Mouse (Mus musculus): ENCODE data around the gene Flnb. TPM values are rescaled to one million over a fixed set of nuclear protein-coding genes. Genes with fewer than 3 reads are reported as not detected.

Gene Flnb
- polyA plus RNA-seq, 1 experiment from 2014 or later = 19.8 TPM

DNA sequence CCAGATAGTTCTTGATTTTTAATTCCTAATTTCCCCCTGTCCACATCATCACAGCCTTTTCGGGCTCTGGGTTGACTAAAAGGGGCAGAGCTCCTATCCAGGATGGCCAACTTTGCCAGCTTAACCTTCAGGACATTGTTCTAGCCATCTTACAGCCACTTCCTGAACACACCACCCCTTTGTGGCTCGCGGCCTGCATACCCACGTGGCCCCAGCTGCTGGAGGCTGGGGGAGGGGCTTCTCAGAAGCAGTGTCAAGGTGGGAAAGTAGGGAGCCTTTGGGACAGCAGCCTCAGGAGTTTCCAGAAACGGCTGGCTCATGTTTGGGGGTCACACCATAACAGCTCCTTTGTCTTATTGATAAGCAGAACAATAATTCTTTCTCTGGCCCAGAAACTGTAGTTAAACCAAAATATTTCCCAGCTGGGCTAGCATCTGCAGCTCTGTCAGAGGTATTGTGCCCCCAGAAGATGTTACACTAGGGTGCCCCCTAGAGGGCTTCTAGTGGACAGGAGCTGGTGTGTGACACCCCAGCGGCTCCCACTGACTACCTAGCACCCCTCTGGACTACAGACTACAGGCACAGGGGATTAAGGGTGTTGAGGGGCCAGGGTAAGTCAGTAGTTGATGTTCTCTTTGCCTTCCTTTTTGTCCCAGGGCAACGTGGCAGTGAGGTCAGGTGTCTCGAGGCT lies 126.7 kb downstream of the Flnb start:
- Histone ChIP-seq H3K9me3 (no peaks in the 10 kb centered on the region), H3K4me3 (no peak overlapping the region), H3K36me3 (peaks cover 77% of the 10 kb centered on the region), H3K27me3 (ENCODE audit: insufficient read depth, poor library complexity, severe bottlenecking) (no peaks in the 10 kb centered on the region), H3K27ac (peak overlapping the region; percentile 3; the same call in 1 of the 2 replicates), H3K4me1 (replicated peaks) (peaks cover 4% of the 10 kb centered on the region; the same call in 1 of the 2 replicates)
- WGBS = 61% methylated on average over 8 of the region's 8 CpGs
- no peak for DNase-seq (ENCODE audit: low spot score)

DNA sequence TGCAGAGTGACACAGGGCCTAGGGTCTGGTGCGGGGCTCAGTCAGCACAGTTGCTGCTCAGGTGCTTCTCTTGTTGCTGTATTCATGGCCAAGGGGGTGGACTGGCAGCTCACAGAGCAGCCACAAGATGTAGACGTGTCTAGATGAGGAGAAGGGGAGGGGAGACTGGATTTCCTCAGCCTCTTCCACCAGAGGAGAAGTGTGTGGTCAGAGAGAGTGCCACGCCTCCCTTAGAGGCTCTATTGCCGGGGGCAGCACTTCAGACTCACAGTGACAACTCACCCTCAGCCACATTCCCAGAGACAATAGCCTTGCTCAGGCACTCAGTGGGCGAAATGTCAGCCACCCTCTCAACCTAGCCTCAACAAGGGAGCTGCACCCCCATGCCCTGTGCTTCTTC lies 127.5 kb downstream of the Flnb start:
- no peak for DNase-seq (ENCODE audit: low spot score)
- no peaks in the 10 kb centered on the region for H3K27me3 ChIP-seq (ENCODE audit: insufficient read depth, poor library complexity, severe bottlenecking)
- WGBS = 87% methylated on average over 5 of the region's 5 CpGs
- peaks cover 81% of the 10 kb centered on the region for H3K36me3 ChIP-seq
- H3K27ac ChIP-seq = no peak overlapping the region
- H3K9me3 ChIP-seq = no peaks in the 10 kb centered on the region
- H3K4me3 ChIP-seq = no peak overlapping the region
- H3K4me1 ChIP-seq (replicated peaks) = peaks cover 4% of the 10 kb centered on the region; the same call in 1 of the 2 replicates

DNA sequence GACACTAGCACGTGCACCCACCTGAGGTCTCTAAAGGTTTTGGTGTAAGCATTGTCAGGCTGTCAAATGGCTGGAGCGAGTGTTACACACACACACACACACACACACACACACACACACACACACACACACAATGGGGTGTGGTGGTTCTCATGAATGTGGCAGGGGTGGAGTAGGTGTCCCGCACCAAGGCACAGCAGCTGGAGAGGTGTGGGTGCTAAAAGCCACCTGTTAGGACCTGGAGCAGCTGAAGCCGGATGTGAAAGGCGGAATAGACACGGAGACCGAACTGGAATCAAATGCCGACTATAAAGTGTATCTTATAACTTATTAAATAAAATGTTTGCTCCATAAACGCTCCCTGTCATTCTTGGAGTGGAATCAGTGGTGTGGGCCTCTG lies 133.5 kb downstream of the Flnb start:
- Histone ChIP-seq H3K36me3 (peaks cover 37% of the 10 kb centered on the region), H3K4me1 (replicated peaks) (peaks cover 16% of the 10 kb centered on the region), H3K4me3 (no peak overlapping the region), H3K27ac (no peak overlapping the region), H3K9me3 (no peaks in the 10 kb centered on the region), H3K27me3 (ENCODE audit: insufficient read depth, poor library complexity, severe bottlenecking) (no peaks in the 10 kb centered on the region)
- no peak for DNase-seq (ENCODE audit: low spot score)
- 94% methylated on average over 9 of the region's 9 CpGs for WGBS

DNA sequence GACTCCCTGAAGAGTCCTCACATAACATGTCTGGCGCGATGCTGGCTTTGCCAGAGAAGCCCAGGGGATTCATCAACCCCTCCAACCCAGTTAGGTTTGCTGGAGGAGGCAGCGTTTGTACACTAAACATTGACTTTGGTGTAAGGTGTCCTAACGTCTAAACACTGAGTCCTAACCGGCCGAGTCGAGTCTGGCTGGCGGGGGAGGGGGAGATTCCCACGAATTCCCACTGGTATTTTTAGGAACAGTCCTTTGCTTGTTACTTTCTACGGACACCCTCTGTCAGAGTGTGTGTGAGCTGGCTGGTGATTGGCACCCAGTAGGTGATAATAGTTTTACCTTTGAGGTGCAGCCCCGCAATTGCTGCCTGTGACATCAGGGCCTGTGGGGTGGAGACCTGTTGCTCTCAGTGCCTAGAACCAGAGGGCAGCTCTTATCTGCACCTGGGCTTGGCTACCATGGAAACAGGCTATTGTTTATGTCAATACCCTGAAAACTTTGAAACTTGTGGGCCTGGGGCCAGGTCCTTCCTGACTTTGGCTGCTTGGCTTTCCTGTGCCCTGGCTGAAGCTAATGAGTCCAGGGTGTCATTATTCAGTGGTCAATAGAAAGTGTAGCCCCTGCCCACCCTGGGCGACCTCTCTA lies 135.0 kb downstream of the Flnb start:
- peaks cover 37% of the 10 kb centered on the region for H3K36me3 ChIP-seq
- DNase-seq (ENCODE audit: low spot score) = peak; percentile 24
- H3K27ac ChIP-seq = peak overlapping the region; percentile 25; the same call in 1 of the 2 replicates
- no peaks in the 10 kb centered on the region for H3K27me3 ChIP-seq (ENCODE audit: insufficient read depth, poor library complexity, severe bottlenecking)
- H3K4me3 ChIP-seq = no peak overlapping the region
- H3K4me1 ChIP-seq (replicated peaks) = peaks cover 28% of the 10 kb centered on the region
- no peaks in the 10 kb centered on the region for H3K9me3 ChIP-seq
- 37% methylated on average over 12 of the region's 12 CpGs for WGBS

DNA sequence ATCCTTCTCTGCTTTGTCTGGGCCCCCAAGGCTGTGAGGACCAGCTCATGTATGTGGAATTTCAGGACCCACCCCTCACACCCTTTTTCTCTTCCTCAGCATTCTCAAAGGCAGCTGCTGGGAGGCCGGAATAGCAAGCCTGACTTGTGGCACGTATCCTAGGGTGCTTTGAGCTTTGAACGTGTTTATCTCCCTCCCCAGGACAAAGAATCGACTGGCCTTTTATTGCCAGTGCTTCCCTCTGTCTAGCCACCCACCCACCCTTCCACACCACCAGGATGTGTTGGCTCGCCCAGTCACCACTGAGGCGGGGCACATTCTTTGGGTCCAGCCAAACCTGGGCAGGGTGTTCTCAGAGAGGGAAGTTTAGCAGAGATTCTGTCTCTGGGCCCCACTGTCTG lies 136.3 kb downstream of the Flnb start:
- Histone ChIP-seq H3K4me1 (replicated peaks) (peaks cover 28% of the 10 kb centered on the region), H3K4me3 (no peak overlapping the region), H3K27ac (peak overlapping the region; percentile 68), H3K9me3 (no peaks in the 10 kb centered on the region), H3K27me3 (ENCODE audit: insufficient read depth, poor library complexity, severe bottlenecking) (no peaks in the 10 kb centered on the region), H3K36me3 (peaks cover 25% of the 10 kb centered on the region)
- 32% methylated on average over 6 of the region's 6 CpGs for WGBS
- DNase-seq (ENCODE audit: low spot score) = no peak

DNA sequence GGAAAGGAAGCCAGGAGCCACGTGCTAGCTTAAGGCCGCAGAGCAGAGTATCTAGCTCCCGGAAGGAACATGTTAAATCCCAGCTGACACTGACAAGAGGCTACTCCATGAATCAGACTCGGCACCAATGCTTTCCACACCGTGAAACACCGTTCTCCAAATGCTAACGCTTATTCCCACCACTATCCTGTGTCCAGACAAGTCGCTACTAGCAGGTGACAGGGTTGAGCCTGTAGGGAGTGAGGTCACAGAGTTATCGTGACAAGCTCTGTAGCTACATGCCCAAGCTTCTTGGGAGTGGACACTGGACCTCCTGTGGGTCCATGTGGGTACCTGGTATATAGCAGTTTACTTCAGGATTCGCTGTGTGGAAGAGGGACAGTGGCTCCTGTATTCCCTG lies 138.7 kb downstream of the Flnb start:
- peaks cover 1% of the 10 kb centered on the region for H3K36me3 ChIP-seq
- no peaks in the 10 kb centered on the region for H3K9me3 ChIP-seq
- DNase-seq (ENCODE audit: low spot score) = no peak
- WGBS = 92% methylated on average over 10 of the region's 10 CpGs
- no peak overlapping the region for H3K27ac ChIP-seq
- no peaks in the 10 kb centered on the region for H3K27me3 ChIP-seq (ENCODE audit: insufficient read depth, poor library complexity, severe bottlenecking)
- peaks cover 28% of the 10 kb centered on the region for H3K4me1 ChIP-seq (replicated peaks)
- no peak overlapping the region for H3K4me3 ChIP-seq

DNA sequence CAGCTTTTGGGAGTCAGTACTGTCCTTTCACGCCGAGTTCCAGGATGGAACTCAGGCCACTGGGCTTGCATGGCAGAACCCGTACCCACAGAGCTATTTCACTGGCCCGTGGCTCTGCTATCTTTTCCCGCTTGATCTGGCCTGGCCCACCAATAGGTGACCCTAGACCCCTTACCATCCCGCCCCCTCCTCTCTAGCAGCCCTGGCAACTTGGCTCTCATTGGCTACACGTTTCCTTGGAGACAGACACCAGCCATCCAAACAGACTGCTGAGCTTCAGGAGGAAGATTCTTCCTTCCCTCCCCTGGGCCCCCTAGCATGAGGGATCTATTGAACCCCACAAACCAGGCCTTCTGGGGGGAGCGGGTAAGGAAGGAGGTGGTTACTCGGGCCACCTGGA lies 139.3 kb downstream of the Flnb start, which contains the start of gene Gm45521:
Gene Gm45521 (plus strand): TSS at position 240 of the 400 bp plus-strand sequence.
- Histone ChIP-seq H3K36me3 (no peaks in the 10 kb centered on the region), H3K27me3 (ENCODE audit: insufficient read depth, poor library complexity, severe bottlenecking) (no peaks in the 10 kb centered on the region), H3K9me3 (no peaks in the 10 kb centered on the region), H3K27ac (peak within 1 kb of the TSS; percentile 54; the same call in 1 of the 2 replicates), H3K4me3 (no peak within 1 kb of the TSS), H3K4me1 (replicated peaks) (peaks cover 28% of the 10 kb centered on the region)
- WGBS = 49% methylated on average over 9 of the region's 9 CpGs
- peak; percentile 52 for DNase-seq (ENCODE audit: low spot score)

DNA sequence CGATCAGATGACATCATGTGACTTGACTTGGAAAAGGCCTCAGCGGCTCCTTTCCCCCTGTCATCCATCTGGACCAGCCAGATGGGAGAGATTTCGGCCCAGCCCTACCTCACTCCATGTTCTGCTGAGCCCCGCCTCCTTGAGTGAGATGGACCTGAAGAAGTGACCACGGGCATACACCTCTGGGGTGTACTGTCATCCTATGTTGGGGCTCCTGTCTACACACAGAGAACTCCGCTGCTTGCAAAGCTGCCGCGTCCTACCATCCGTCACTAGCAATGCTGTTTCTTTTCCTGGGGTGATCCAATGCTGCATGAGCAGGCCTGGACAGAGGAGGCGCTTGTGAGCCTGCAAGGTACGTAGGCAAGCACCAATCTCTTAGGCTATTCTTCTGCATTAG lies 142.9 kb downstream of the Flnb start:
- Histone ChIP-seq H3K4me3 (no peak overlapping the region), H3K27ac (no peak overlapping the region), H3K36me3 (no peaks in the 10 kb centered on the region), H3K9me3 (no peaks in the 10 kb centered on the region), H3K4me1 (replicated peaks) (peaks cover 11% of the 10 kb centered on the region), H3K27me3 (ENCODE audit: insufficient read depth, poor library complexity, severe bottlenecking) (no peaks in the 10 kb centered on the region)
- WGBS = 51% methylated on average over 11 of the region's 11 CpGs
- peak; percentile 35 for DNase-seq (ENCODE audit: low spot score)

DNA sequence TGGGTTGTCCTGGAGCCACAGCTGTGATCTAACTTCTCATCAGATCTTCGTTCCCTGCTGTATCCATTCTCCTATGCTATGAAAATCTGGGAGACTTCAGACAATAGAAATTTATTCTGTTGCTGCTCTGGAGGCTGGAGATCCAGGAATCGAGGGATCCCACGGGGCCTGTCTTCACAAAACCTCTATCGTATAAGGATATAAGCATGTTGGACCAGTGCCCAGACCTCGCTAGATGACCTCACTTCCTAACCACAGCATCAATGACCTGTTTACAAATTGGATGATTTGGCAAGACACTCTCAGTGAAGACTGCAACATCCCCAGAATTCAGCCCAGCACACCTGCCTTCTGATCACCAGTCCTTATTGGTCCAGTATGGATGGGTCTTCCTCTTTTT lies 144.0 kb downstream of the Flnb start:
- 87% methylated on average over 5 of the region's 5 CpGs for WGBS
- DNase-seq (ENCODE audit: low spot score) = no peak
- Histone ChIP-seq H3K27me3 (ENCODE audit: insufficient read depth, poor library complexity, severe bottlenecking) (no peaks in the 10 kb centered on the region), H3K36me3 (no peaks in the 10 kb centered on the region), H3K9me3 (no peaks in the 10 kb centered on the region), H3K4me1 (replicated peaks) (peaks cover 9% of the 10 kb centered on the region), H3K27ac (no peak overlapping the region), H3K4me3 (no peak overlapping the region)

DNA sequence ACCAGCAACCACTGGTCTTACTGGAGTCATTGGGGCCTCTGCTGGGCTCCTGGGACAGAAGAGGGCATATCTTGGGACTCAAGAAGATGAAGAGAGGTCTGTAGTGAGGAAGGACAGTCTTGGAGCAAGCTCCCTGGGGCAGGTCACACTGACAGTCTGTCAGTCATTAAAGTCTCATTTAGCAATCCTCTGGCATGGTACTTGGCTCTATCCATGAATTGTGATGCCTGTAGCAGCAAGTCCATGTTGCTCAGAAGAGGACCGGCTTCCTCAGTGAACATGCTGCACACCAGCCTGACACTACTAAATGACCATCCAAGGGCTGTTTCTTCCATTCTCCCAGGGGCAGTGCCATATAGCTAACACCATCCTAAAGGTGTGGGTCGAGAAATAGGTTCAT lies 144.9 kb downstream of the Flnb start:
- Histone ChIP-seq H3K36me3 (no peaks in the 10 kb centered on the region), H3K4me3 (no peak overlapping the region), H3K27ac (no peak overlapping the region), H3K9me3 (no peaks in the 10 kb centered on the region), H3K4me1 (replicated peaks) (no peaks in the 10 kb centered on the region), H3K27me3 (ENCODE audit: insufficient read depth, poor library complexity, severe bottlenecking) (no peaks in the 10 kb centered on the region; the same call in 1 of the 2 replicates)
- 83% methylated on average over 2 of the region's 2 CpGs for WGBS
- no peak for DNase-seq (ENCODE audit: low spot score)

DNA sequence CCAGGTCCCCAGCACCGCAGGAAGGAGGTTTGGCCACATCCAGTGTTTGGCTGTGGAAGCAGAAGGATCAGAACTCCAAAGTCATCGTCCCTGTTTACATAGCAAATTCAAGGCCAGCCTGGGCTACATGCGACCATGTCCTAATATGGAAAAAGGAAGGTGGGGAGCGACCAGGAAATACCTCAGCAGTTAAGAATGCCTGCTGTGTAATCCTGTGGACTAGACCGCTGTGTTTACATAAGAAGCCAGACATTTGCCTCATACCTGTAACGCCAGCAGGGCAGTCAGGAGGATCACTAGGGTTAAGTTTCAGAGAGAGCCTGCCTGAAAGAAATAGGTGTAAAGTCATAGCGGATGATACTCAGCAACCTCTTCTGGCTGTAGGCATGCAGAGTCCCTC lies 145.4 kb downstream of the Flnb start:
- no peaks in the 10 kb centered on the region for H3K9me3 ChIP-seq
- H3K27me3 ChIP-seq (ENCODE audit: insufficient read depth, poor library complexity, severe bottlenecking) = no peaks in the 10 kb centered on the region; the same call in 1 of the 2 replicates
- H3K4me3 ChIP-seq = no peak overlapping the region
- H3K27ac ChIP-seq = no peak overlapping the region
- DNase-seq (ENCODE audit: low spot score) = no peak
- 63% methylated on average over 7 of the region's 7 CpGs for WGBS
- no peaks in the 10 kb centered on the region for H3K4me1 ChIP-seq (replicated peaks)
- no peaks in the 10 kb centered on the region for H3K36me3 ChIP-seq

DNA sequence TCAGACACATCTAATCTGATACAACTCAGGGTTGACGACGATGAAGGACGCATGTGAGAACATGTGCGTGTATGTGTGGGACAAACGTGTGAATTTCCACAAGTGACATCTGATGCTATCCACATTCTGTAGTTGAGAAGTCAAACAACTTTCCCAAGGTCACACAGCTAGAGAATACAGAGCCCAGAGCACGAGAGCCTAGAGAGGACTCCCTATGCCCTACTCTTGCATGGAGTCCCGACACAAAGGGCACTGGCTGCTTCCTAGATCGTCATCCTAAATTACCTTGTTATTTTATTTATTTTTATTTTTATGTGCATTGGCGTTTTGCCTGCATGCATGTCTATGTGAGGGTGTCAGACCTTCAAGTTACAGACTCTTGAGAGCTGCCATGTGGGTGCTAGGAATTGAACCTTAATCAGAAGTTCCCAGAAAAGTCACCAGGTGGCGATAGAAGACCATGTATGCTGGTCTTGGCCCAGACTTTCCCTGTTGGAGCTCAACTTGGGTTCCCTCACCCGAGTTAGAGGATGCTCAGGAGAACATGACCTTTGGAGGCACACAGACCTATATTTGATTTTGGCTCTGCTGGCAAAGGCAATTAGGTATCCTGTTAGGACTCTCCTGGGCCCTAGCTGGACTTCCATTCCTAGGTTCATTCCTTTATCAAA lies 146.6 kb downstream of the Flnb start:
- Histone ChIP-seq H3K4me1 (replicated peaks) (no peaks in the 10 kb centered on the region), H3K36me3 (no peaks in the 10 kb centered on the region), H3K9me3 (no peaks in the 10 kb centered on the region), H3K27me3 (ENCODE audit: insufficient read depth, poor library complexity, severe bottlenecking) (no peaks in the 10 kb centered on the region; the same call in 1 of the 2 replicates), H3K4me3 (no peak overlapping the region), H3K27ac (no peak overlapping the region)
- DNase-seq (ENCODE audit: low spot score) = peak; percentile 68
- WGBS = 53% methylated on average over 11 of the region's 11 CpGs

All from hindbrain, embryonic 10.5 days (tissue).